Mouse (Mus musculus) CH12.LX (cell line): ENCODE results near the gene Gatad1. TPM values are rescaled to one million over a fixed set of nuclear protein-coding genes. Genes with fewer than 3 reads are reported as not detected.

ENCODE experiments used
- DNase-seq: peaks from one replicate; pipeline ENCODE4 v3.0.0-alpha.2; 2013; ENCODE audit errors: extremely low read depth
- H3K27ac ChIP-seq: 2 replicates; pipeline ENCODE4 v1.5.1; 2012; ENCODE audit warnings: low read depth, mild to moderate bottlenecking, control low read depth, moderate library complexity; ENCODE audit not compliant: insufficient read depth
- H3K27me3 ChIP-seq: replicated peaks from 2 replicates; pipeline ENCODE3; 2012; ENCODE audit warnings: inconsistent platforms
- H3K36me3 ChIP-seq, 2 experiments: replicated peaks in 1 of 2; 2 replicates each; pipeline versions ENCODE3 to v1.6.1; 2012; ENCODE audit warnings: inconsistent platforms in 1 of 2, low read length in 1 of 2, mild to moderate bottlenecking in 1 of 2, mixed read lengths in 1 of 2, moderate library complexity in 1 of 2; ENCODE audit not compliant: control insufficient read depth in 1 of 2, insufficient read depth in 1 of 2
- H3K4me1 ChIP-seq, 2 experiments: 2 replicates each; pipeline ENCODE4 v1.6.1; 2012; ENCODE audit warnings: inconsistent platforms in 1 of 2, moderate library complexity in 1 of 2; ENCODE audit not compliant: insufficient read depth in 2 of 2, control insufficient read depth in 1 of 2
- H3K4me2 ChIP-seq: 2 replicates; pipeline ENCODE4 v1.6.1; 2012; ENCODE audit warnings: low read depth, mild to moderate bottlenecking, control low read depth; ENCODE audit not compliant: poor library complexity, insufficient read depth, severe bottlenecking
- H3K4me3 ChIP-seq, 3 experiments: fragments of 150-350 bp in 1 of 3; sonication (generic) in 1 of 3; replicated peaks in 1 of 3; 2 replicates each; pipeline versions ENCODE3 to v1.5.1; 2011 to 2012; ENCODE audit warnings: low read depth in 2 of 3, low read length in 2 of 3, mild to moderate bottlenecking in 2 of 3, moderate library complexity in 2 of 3, control low read depth in 1 of 3, improper control_type of control experiment in 1 of 3, inconsistent platforms in 1 of 3, mixed read lengths in 1 of 3; ENCODE audit not compliant: poor library complexity in 1 of 3
- H3K79me2 ChIP-seq: replicated peaks from 2 replicates; pipeline ENCODE4 v1.6.1; 2012; ENCODE audit warnings: mild to moderate bottlenecking, moderate library complexity; ENCODE audit not compliant: control insufficient read depth, poor library complexity, insufficient read depth, severe bottlenecking; ENCODE audit errors: extremely low read depth
- H3K9ac ChIP-seq: 2 replicates; pipeline ENCODE4 v1.6.1; 2012; ENCODE audit warnings: low read depth, mild to moderate bottlenecking, control low read depth, moderate library complexity; ENCODE audit not compliant: insufficient read depth
- H3K9me3 ChIP-seq: replicated peaks from 2 replicates; pipeline ENCODE3; 2012; ENCODE audit warnings: low read length, inconsistent platforms, mixed read lengths
- CHD1 ChIP-seq: IDR thresholded peaks from 2 replicates; pipeline ENCODE4 v1.6.1; 2012; ENCODE audit warnings: low read depth, low read length, improper control_type of control experiment, inconsistent platforms
- CTCF ChIP-seq, 2 experiments: IDR thresholded peaks in 1 of 2; conservative IDR thresholded peaks in 1 of 2; 2 replicates each; pipeline ENCODE4 v1.5.1; 2011 to 2012; ENCODE audit warnings: low read depth in 2 of 2, low read length in 2 of 2, improper control_type of control experiment in 1 of 2, inconsistent platforms in 1 of 2, mild to moderate bottlenecking in 1 of 2, moderate library complexity in 1 of 2
- E2F4 ChIP-seq: IDR thresholded peaks from 2 replicates; pipeline ENCODE4 v1.6.1; 2011; ENCODE audit warnings: low read depth, low read length, improper control_type of control experiment; ENCODE audit not compliant: insufficient replicate concordance
- ELF1 ChIP-seq: IDR thresholded peaks from 2 replicates; pipeline ENCODE4 v1.6.1; 2014; ENCODE audit warnings: low read depth, mild to moderate bottlenecking, inconsistent platforms, low read length, improper control_type of control experiment
- ETS1 ChIP-seq: conservative IDR thresholded peaks from 2 replicates; pipeline ENCODE4 v1.6.1; 2012; ENCODE audit warnings: low read depth, mild to moderate bottlenecking, inconsistent platforms, low read length, improper control_type of control experiment, moderate library complexity
- GABPA ChIP-seq: IDR thresholded peaks from 2 replicates; pipeline ENCODE4 v1.6.1; 2012; ENCODE audit warnings: low read depth, low read length, improper control_type of control experiment, inconsistent platforms; ENCODE audit not compliant: insufficient replicate concordance
- HCFC1 ChIP-seq: IDR thresholded peaks from 2 replicates; pipeline ENCODE4 v1.6.1; 2012; ENCODE audit warnings: low read depth, mild to moderate bottlenecking, inconsistent platforms, low read length, improper control_type of control experiment
- JUN ChIP-seq: IDR thresholded peaks from 2 replicates; pipeline ENCODE4 v1.6.1; 2011; ENCODE audit warnings: low read depth, mild to moderate bottlenecking, low read length, improper control_type of control experiment, moderate library complexity; ENCODE audit not compliant: insufficient read depth
- MAFK ChIP-seq: IDR thresholded peaks from 2 replicates; pipeline ENCODE4 v1.6.1; 2011; ENCODE audit warnings: low read length, improper control_type of control experiment; ENCODE audit not compliant: insufficient replicate concordance
- MAX ChIP-seq: IDR thresholded peaks from 2 replicates; pipeline ENCODE4 v1.6.1; 2011; ENCODE audit warnings: low read length, improper control_type of control experiment
- MEF2A ChIP-seq: IDR thresholded peaks from 2 replicates; pipeline ENCODE4 v1.6.1; 2014; ENCODE audit warnings: low read depth, mild to moderate bottlenecking, inconsistent platforms, low read length, improper control_type of control experiment, borderline replicate concordance
- MXI1 ChIP-seq: IDR thresholded peaks from 2 replicates; pipeline ENCODE4 v1.6.1; 2011; ENCODE audit warnings: mild to moderate bottlenecking, low read depth, low read length, improper control_type of control experiment
- MYC ChIP-seq: IDR thresholded peaks from 2 replicates; pipeline ENCODE4 v1.6.1; 2011; ENCODE audit warnings: low read depth, mild to moderate bottlenecking, improper control_type of control experiment, low read length
- NRF1 ChIP-seq: IDR thresholded peaks from 2 replicates; pipeline ENCODE4 v1.6.1; 2014; ENCODE audit warnings: low read depth, mild to moderate bottlenecking, inconsistent platforms, low read length, improper control_type of control experiment, moderate library complexity
- POLR2A ChIP-seq: IDR thresholded peaks from 2 replicates; pipeline ENCODE4 v1.6.1; 2011; ENCODE audit warnings: low read depth, mild to moderate bottlenecking, improper control_type of control experiment, low read length
- POLR2AphosphoS2 ChIP-seq: IDR thresholded peaks from 2 replicates; pipeline ENCODE4 v1.6.1; 2011; ENCODE audit warnings: low read depth, low read length, improper control_type of control experiment
- RAD21 ChIP-seq: IDR thresholded peaks from 2 replicates; pipeline ENCODE4 v1.6.1; 2011; ENCODE audit warnings: low read depth, mild to moderate bottlenecking, low read length, improper control_type of control experiment, moderate library complexity
- RCOR1 ChIP-seq: conservative IDR thresholded peaks from 2 replicates; pipeline ENCODE4 v1.6.1; 2012; ENCODE audit warnings: low read depth, mild to moderate bottlenecking, inconsistent platforms, low read length, improper control_type of control experiment
- ZMIZ1 ChIP-seq: IDR thresholded peaks from 2 replicates; pipeline ENCODE4 v1.6.1; 2012; ENCODE audit warnings: low read depth, mild to moderate bottlenecking, inconsistent platforms, low read length, improper control_type of control experiment
- dilution Hi-C: fragments of 300-500 bp; cut with MboI; formaldehyde crosslinking; loops from 2 replicates; pipeline ENCODE4 v1.14.3; 2020; ENCODE audit warnings: low sequenced_read_pairs; ENCODE audit not compliant: extremely low pct_unique_long_range_greater_than_20kb, extremely low pct_ligation_motif_present
- in situ Hi-C: fragments of 300-500 bp; cut with MboI; formaldehyde crosslinking; loops from 3 replicates; pipeline ENCODE4 v1.14.3; 2019; ENCODE audit warnings: low sequenced_read_pairs, low pct_ligation_motif_present, low pct_unique_long_range_greater_than_20kb, mixed read lengths
- polyA plus RNA-seq: library from polyadenylated mRNA; unstranded; fragments of >175 nt; gene quantifications from 2 replicates; pipeline ENCODE4 v1.2.1, GENCODE M21; 2012; ENCODE audit warnings: low read depth; ENCODE audit not compliant: insufficient read length
- total RNA-seq, 2 experiments: library from RNA; depleted of rRNA; stranded (reverse); fragments of 300-350 nt in 1 of 2; fragments of >200 nt in 1 of 2; gene quantifications; 2 replicates each; pipeline ENCODE4 v1.2.3; 2012 to 2014

The Gatad1 gene
- total and polyA plus RNA-seq, 3 experiments = 51.2 to 133 (median 97.3) TPM

DNA sequence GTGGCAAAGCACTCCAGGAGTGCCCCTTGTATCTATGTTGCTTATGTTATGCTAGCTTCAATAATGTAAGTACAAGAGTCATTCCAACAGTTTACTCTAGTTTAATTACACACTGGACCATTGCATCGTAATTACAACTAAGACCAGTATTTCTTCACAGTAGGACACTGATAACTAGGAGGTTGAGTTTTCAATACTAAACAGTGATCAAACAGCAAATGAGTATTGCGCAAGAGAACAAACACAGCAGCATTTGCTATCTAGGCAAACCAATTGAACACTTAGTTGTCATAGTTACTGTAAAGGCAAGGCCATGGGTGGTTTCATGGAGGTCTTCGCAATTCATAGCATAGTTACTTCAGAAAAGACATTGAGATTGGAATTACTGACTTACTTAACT, 34.3 kb upstream of the Gatad1 start:
- no peak overlapping the region for H3K4me2 ChIP-seq
- peaks cover 9 to 28% of the 10 kb centered on the region in 2 experiments for H3K4me1 ChIP-seq
- TF ChIP-seq NRF1 (no peak), JUN (no peak), MXI1 (no peak), RCOR1 (no peak), CHD1 (no peak), ETS1 (no peak), HCFC1 (no peak), MYC (no peak), ZMIZ1 (no peak), GABPA (no peak), MEF2A (no peak), MAFK (no peak), POLR2AphosphoS2 (no peak)
- no peak overlapping the region for H3K9ac ChIP-seq
- peaks cover 30 to 73% of the 10 kb centered on the region in 2 experiments for H3K36me3 ChIP-seq
- no peaks in the 10 kb centered on the region for H3K9me3 ChIP-seq
- in situ Hi-C loops = no loop called here
- no peaks in the 10 kb centered on the region for H3K79me2 ChIP-seq
- no peaks in the 10 kb centered on the region for H3K27me3 ChIP-seq
- no peak overlapping the region for H3K4me3 ChIP-seq
- dilution Hi-C loops = no loop called here
- H3K27ac ChIP-seq = no peak overlapping the region
- DNase-seq = no peak

DNA sequence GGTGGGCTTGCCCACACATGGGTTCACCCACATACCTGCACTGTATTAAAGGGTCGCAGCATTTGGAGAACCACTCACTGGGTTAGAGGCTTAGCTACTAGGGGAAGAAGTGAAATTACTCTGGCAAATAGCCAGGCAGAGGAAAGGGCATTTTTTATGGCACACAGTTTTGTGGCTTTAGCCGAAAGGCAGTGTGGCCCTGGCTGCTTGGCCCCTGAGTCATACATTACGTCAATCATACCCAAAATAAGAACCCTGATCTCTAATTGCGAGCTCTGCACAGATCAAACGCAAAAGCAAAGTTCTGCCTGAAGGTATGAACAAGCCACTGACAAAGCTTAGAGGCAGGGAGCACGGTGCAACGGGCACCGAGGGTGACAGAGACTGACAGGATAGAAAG, 31.3 kb upstream of the Gatad1 start:
- no peaks in the 10 kb centered on the region for H3K27me3 ChIP-seq
- H3K36me3 ChIP-seq = peaks cover 25 to 66% of the 10 kb centered on the region in 2 experiments
- dilution Hi-C loops (no loop called here), in situ Hi-C loops (no loop called here)
- no peak overlapping the region for H3K4me3 ChIP-seq
- H3K27ac ChIP-seq = no peak overlapping the region
- no peak overlapping the region for H3K9ac ChIP-seq
- H3K4me2 ChIP-seq = no peak overlapping the region
- TF ChIP-seq POLR2AphosphoS2 (no peak), ELF1 (no peak), RCOR1 (no peak), ZMIZ1 (no peak), POLR2A (no peak), E2F4 (no peak), CTCF (conservative IDR thresholded peaks at IDR 0.05 in 1 of 2, IDR thresholded peaks at IDR 0.05 in 1 of 2; ENCODE audit: low read depth in 2 of 2, low read length in 2 of 2) (no peak), RAD21 (no peak), MAX (no peak)
- DNase-seq = no peak
- H3K9me3 ChIP-seq = no peaks in the 10 kb centered on the region
- H3K4me1 ChIP-seq = peaks cover 0 to 3% of the 10 kb centered on the region in 2 experiments; a peak in 1 of 4 replicates
- no peaks in the 10 kb centered on the region for H3K79me2 ChIP-seq
